20 mouse cellular contexts compared by ENCODE assay signal in genomic region chr8:108264593-108265160, GRCm38 (mm10).
DNase-seq lines count a peak whose midpoint lies in the region; ATAC-seq lines count a peak whose summit lies in the region.
"Had no signal": no experiment of that assay in that cellular context is flagged by ENCODE, and none has a peak within 500 bp of the region (broad histone marks: within the 10 kb centered on the region; RNA-seq: fewer than 3 reads in every experiment).

No protein-coding gene starts in this region.

- peaks cover 5% of the 10 kb centered on the region; the same call in 1 of the 2 replicates for H3K4me1 ChIP-seq in forebrain, embryonic 11.5 days (replicated peaks; ENCODE audit: control insufficient read depth, insufficient read depth, low read length)
- H3K4me1 ChIP-seq in forebrain, embryonic 12.5 days, result peaks cover 8% of the 10 kb centered on the region
- H3K4me1 ChIP-seq: embryonic facial prominence, embryonic 12.5 days; heart, embryonic 12.5 days; megakaryocyte, embryonic 14.5 days had no signal

- H3K9me3 ChIP-seq in forebrain, embryonic 11.5 days (ENCODE audit: control insufficient read depth, low read length), result no peaks in the 10 kb centered on the region
- H3K9me3 ChIP-seq in forebrain, embryonic 12.5 days, result no peaks in the 10 kb centered on the region
- H3K9me3 ChIP-seq: embryonic facial prominence, embryonic 12.5 days; forebrain, embryonic 13.5 days; heart, embryonic 12.5 days had no signal

- H3K9ac ChIP-seq in forebrain, embryonic 11.5 days (ENCODE audit: low read length), result no peak overlapping the region
- no peak overlapping the region for H3K9ac ChIP-seq in forebrain, embryonic 12.5 days
- H3K9ac ChIP-seq: embryonic facial prominence, embryonic 12.5 days; forebrain, embryonic 13.5 days; heart, embryonic 12.5 days had no signal

- DNase-seq in forebrain, embryonic 11.5 days (ENCODE audit: low spot score), result no peak
- peak; percentile 24 to 29 for DNase-seq in kidney, postnatal 4 days
- no peak for DNase-seq in kidney, adult 8-10 months
- DNase-seq in embryo, embryonic 11 days, result peak; percentile 64
- peak; percentile 68 for DNase-seq in mesoderm, embryonic 11.5 days (ENCODE audit: low read depth, low spot score)
- no peak for DNase-seq in left cerebral cortex, postnatal 14 days (ENCODE audit: low spot score in 2 of 2)
- DNase-seq: cerebellum, adult 8-10 months; gastrocnemius, postnatal 14 days; heart, postnatal 4 days; thymus, postnatal 14 days had no signal

- no peak overlapping the region for H3K4me3 ChIP-seq in forebrain, embryonic 11.5 days (ENCODE audit: low read depth, low read length)
- H3K4me3 ChIP-seq in forebrain, embryonic 12.5 days (replicated peaks), result no peak overlapping the region
- H3K4me3 ChIP-seq: embryonic facial prominence, embryonic 12.5 days; forebrain, embryonic 13.5 days; heart, embryonic 12.5 days; megakaryocyte, embryonic 14.5 days; myocyte had no signal

- H3K4me2 ChIP-seq in forebrain, embryonic 11.5 days (ENCODE audit: low read depth, low read length, severe bottlenecking), result no peak overlapping the region
- H3K4me2 ChIP-seq in forebrain, embryonic 12.5 days, result no peak overlapping the region
- H3K4me2 ChIP-seq: embryonic facial prominence, embryonic 12.5 days; forebrain, embryonic 13.5 days; heart, embryonic 12.5 days; liver, embryonic 11.5 days had no signal

- H3K27me3 ChIP-seq in forebrain, embryonic 11.5 days (ENCODE audit: control insufficient read depth, insufficient read depth, low read length), result no peaks in the 10 kb centered on the region
- no peaks in the 10 kb centered on the region for H3K27me3 ChIP-seq in forebrain, embryonic 12.5 days
- H3K27me3 ChIP-seq: embryonic facial prominence, embryonic 12.5 days; forebrain, embryonic 13.5 days; heart, embryonic 12.5 days; megakaryocyte, embryonic 14.5 days had no signal

- no peaks in the 10 kb centered on the region for H3K36me3 ChIP-seq in forebrain, embryonic 11.5 days (ENCODE audit: control insufficient read depth, insufficient read depth, low read length)
- H3K36me3 ChIP-seq in forebrain, embryonic 12.5 days (replicated peaks), result no peaks in the 10 kb centered on the region
- H3K36me3 ChIP-seq: embryonic facial prominence, embryonic 12.5 days; G1E; heart, embryonic 12.5 days had no signal

- 39% methylated on average over 11 of the region's 11 CpGs for whole genome bisulfite sequencing in forebrain, embryonic 11.5 days
- WGBS in forebrain, embryonic 12.5 days, result 33% methylated on average over 11 of the region's 11 CpGs

- H3K27ac ChIP-seq in forebrain, embryonic 11.5 days (ENCODE audit: low read depth, low read length), result 0 out of 2 replicates have a peak overlapping the region, but pooled peaks have one; percentile 18
- H3K27ac ChIP-seq in forebrain, embryonic 12.5 days, result no peak overlapping the region
- H3K27ac ChIP-seq: embryonic facial prominence, embryonic 12.5 days; forebrain, embryonic 13.5 days had no signal

- no peak for ATAC-seq in forebrain, embryonic 11.5 days (replicated peaks; ENCODE audit: low FRiP score)
- no peak for ATAC-seq in forebrain, embryonic 12.5 days (ENCODE audit: low FRiP score)
- ATAC-seq in cerebellum, adult (ENCODE audit: insufficient number of reproducible peaks, low FRiP score, low TSS enrichment), result no peak
- ATAC-seq: forebrain, embryonic 13.5 days; lung, postnatal 0 days had no signal

- intact Hi-C loops in left cerebral cortex, postnatal 14 days (cut with DNase I), result no loop called here

Comparison
In these comparisons a context has a peak if more than half of its experiments do, and no peak if none do; other contexts are left out.
1. DNase-seq: peak in kidney, postnatal 4 days (2 of 2), embryo, embryonic 11 days (single experiment) and mesoderm, embryonic 11.5 days (single experiment); none in forebrain, embryonic 11.5 days (single experiment), kidney, adult 8-10 months (0 of 2) and left cerebral cortex, postnatal 14 days (0 of 2).